Mouse (Mus musculus) adipose tissue, adult 10 weeks (tissue): ENCODE data around the gene Vgf. TPM values are rescaled to one million over a fixed set of nuclear protein-coding genes. Genes with fewer than 3 reads are reported as not detected.

ENCODE experiments used
- polyA plus RNA-seq: library from polyadenylated mRNA; stranded (reverse); fragments of 350-450 nt; fragmentation: Illumina TruSeq; extraction: RNeasy Lipid Tissue Mini Kit (QIAGEN cat#74804); gene quantifications from one replicate; pipeline ENCODE4 v1.2.3, GENCODE M21; 2014; ENCODE audit warnings: low read depth, low replicate concordance

The Vgf gene
- not detected for polyA plus RNA-seq

GRCm38 (mm10) chr5:137026092-137026491 is at the start of gene Vgf:
Gene Vgf (plus strand): TSS chr5:137026392.

GRCm38 (mm10) chr5:136986695-136987137 is 39.5 kb upstream of the Vgf start, which contains the start of gene Plod3:
Gene Plod3 (plus strand): TSS chr5:136987019.

GRCm38 (mm10) chr5:136987934-136988271 is 38.3 kb upstream of the Vgf start, which contains the start of gene Znhit1:
Gene Znhit1 (minus strand): TSS chr5:136988021.

GRCm38 (mm10) chr5:137045402-137046323 is 19.5 kb downstream of the Vgf start, which contains the start of gene Ap1s1:
Gene Ap1s1 (minus strand): TSS chr5:137046135.

GRCm38 (mm10) chr5:137072079-137072960 is 46.1 kb downstream of the Vgf start, which contains the start of gene Serpine1:
Gene Serpine1 (minus strand): TSS chr5:137072268.

Other genes starting within 250 kb of the Vgf start
- gene Col26a1, start 143.2 kb upstream of the Vgf start, polyA plus RNA-seq, result not detected
- 34.6 TPM for gene Ift22, start 118.2 kb upstream of the Vgf start, polyA plus RNA-seq
- 163 TPM for gene Fis1, start 73.1 kb upstream of the Vgf start, polyA plus RNA-seq
- gene Cldn15, start 59.8 kb upstream of the Vgf start, polyA plus RNA-seq, result 27.0 TPM
- gene Plod3, start 39.4 kb upstream of the Vgf start, polyA plus RNA-seq, result 48.1 TPM
- 55.9 TPM for gene Znhit1, start 38.4 kb upstream of the Vgf start, polyA plus RNA-seq
- gene Ap1s1, start 19.7 kb downstream of the Vgf start, polyA plus RNA-seq, result 63.5 TPM
- 7.4 TPM for gene Serpine1, start 45.9 kb downstream of the Vgf start, polyA plus RNA-seq
- gene Trim56, start 89.8 kb downstream of the Vgf start, polyA plus RNA-seq, result 12.5 TPM
- gene Muc3, start 122.9 kb downstream of the Vgf start, polyA plus RNA-seq, result 0.58 TPM
- gene Muc3a, start 186.0 kb downstream of the Vgf start, polyA plus RNA-seq, result 0.52 TPM